Mouse (Mus musculus): ENCODE measurements around the gene Mtmr11. TPM values are rescaled to one million over a fixed set of nuclear protein-coding genes. Genes with fewer than 3 reads are reported as not detected.
"Not testable (repeated sequence)": the region's sequence is repeated elsewhere in the genome, so short reads cannot be mapped to it uniquely, and the experiment has no call there.

The Mtmr11 gene
- polyA plus RNA-seq, 1 experiment from 2014 or later, result 14.1 TPM

DNA sequence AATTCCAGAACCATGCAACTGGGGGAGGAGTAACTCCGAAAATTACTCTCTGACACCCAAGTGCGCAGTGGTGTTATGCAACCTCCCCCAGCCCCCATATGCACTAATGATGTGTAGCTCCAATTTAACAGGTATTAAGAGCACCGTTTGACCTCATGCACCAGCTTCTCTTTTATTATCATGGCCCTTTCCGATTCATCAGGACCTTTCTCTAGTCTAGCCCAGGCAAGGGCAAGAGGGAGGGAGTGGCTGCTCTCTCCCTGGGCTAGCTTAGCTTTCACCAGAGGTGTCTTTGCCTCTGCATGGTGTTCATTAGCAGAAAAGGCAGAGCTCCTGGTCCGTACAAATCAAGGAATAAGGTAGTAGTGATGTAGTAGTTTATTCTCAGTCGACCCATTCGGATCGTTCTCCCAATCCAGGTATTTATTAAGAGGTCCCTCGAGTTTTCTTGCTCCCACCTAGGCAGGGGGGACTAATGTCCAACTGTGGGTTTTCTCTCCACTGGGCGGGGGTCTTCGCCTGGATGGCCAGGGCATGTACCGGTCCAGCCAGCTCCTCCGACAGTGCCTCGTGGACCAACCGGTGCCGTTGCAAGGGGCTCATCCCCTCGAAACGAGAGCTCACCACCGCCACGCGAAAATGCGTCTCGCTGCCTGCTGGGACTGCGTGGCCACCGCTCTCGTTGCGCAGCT lies 34.8 kb downstream of the Mtmr11 start:
- Histone ChIP-seq H3K9me3 (no peaks in the 10 kb centered on the region), H3K36me3 (peaks cover 38% of the 10 kb centered on the region), H3K27me3 (no peaks in the 10 kb centered on the region), H3K27ac (replicated peaks) (peak overlapping the region; percentile 98), H3K4me3 (peak overlapping the region; percentile 72), H3K4me2 (peak overlapping the region; percentile 82), H3K9ac (peak overlapping the region; percentile 87), H3K4me1 (replicated peaks) (peaks cover 18% of the 10 kb centered on the region)
- WGBS, result 18% methylated on average over 27 of the region's 27 CpGs
- peak; percentile 51 for ATAC-seq (ENCODE audit: low read depth)

GRCm38 (mm10) chr3:96197129-96197749 lies 35.4 kb downstream of the Mtmr11 start:
- peak; percentile 96 for ATAC-seq (ENCODE audit: low read depth)
- Histone ChIP-seq H3K27ac (replicated peaks) (peak overlapping the region; percentile 98), H3K9ac (peak overlapping the region; percentile 87), H3K4me2 (peak overlapping the region; percentile 82), H3K36me3 (peaks cover 31% of the 10 kb centered on the region), H3K4me3 (peak overlapping the region; percentile 72), H3K4me1 (replicated peaks) (peaks cover 18% of the 10 kb centered on the region), H3K27me3 (no peaks in the 10 kb centered on the region), H3K9me3 (no peaks in the 10 kb centered on the region)
- WGBS, result under 1% methylated on average over 50 of the region's 50 CpGs

- peak overlapping the region; percentile 82 for H3K4me2 ChIP-seq
- H3K36me3 ChIP-seq, result peaks cover 22% of the 10 kb centered on the region
- H3K9ac ChIP-seq, result peak overlapping the region; percentile 63
- peak overlapping the region; percentile 72 for H3K4me3 ChIP-seq
- ATAC-seq (ENCODE audit: low read depth), result peak; percentile 27; the same call in 1 of the 2 replicates
- 7% methylated on average over 6 of the region's 6 CpGs for WGBS
- H3K4me1 ChIP-seq (replicated peaks), result peaks cover 18% of the 10 kb centered on the region
- no peaks in the 10 kb centered on the region for H3K9me3 ChIP-seq
- H3K27ac ChIP-seq (replicated peaks), result 0 out of 2 replicates have a peak overlapping the region, but pooled peaks have one; percentile 33
- no peaks in the 10 kb centered on the region for H3K27me3 ChIP-seq
Measured at GRCm38 (mm10) chr3:96198181-96198580, 36.4 kb downstream of the Mtmr11 start.

DNA sequence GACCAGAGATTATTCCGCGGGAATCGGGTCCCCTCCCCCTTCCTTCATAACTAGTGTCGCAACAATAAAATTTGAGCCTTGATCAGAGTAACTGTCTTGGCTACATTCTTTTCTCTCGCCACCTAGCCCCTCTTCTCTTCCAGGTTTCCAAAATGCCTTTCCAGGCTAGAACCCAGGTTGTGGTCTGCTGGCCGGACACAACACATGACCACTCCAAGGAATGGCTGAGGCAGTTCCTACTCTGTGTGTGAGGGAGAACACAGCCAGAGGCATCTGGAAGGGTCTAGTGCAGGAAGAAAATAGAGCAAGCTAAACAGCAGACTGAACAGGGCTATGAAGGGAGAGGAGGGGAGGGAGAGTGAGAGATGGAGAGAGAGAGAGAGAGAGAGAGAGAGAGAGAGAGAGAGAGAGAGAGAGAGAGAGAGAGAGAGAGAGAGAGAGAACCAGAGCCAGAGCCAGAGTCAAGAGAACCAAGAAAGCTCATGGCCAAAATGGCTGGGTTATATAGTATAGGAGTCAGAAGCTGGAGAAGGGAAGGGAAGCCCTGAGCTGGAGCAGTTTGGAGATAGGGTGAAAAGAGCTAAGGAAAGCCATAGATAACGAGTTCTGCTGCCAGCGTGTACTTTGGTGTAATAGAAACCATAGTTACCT lies 36.9 kb downstream of the Mtmr11 start:
- not testable (repeated sequence) for H3K4me3 ChIP-seq; ATAC-seq (ENCODE audit: low read depth)
- peak overlapping the region; percentile 82 for H3K4me2 ChIP-seq

DNA sequence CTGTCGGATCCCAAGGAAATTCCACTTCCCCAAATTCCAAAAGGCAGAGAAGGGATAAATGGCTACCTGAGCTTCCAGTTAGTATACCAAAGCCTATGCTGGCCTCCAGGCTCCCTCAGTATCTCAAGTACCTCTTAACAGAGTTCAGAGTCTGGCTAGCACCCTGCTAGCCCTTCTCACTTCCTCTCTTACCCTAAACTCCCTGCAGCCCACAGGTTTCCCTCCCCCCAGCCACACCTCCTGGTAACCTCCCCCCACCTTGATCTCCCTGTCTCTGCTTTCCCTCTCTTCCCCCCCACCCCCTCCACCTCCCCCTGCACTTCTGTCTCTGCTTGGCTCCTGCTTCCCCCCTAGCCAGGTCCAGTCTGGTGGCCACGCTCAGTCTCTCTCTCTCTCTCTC lies 37.9 kb downstream of the Mtmr11 start:
- Histone ChIP-seq H3K27me3 (no peaks in the 10 kb centered on the region), H3K4me3 (no peak overlapping the region), H3K9ac (no peak overlapping the region), H3K27ac (replicated peaks) (no peak overlapping the region), H3K9me3 (no peaks in the 10 kb centered on the region), H3K4me1 (replicated peaks) (peaks cover 18% of the 10 kb centered on the region), H3K4me2 (no peak overlapping the region), H3K36me3 (peaks cover 6% of the 10 kb centered on the region)
- ATAC-seq (ENCODE audit: low read depth), result no peak
- WGBS, result 67% methylated on average over 2 of the region's 2 CpGs

More for the DNA sequence above, 36.9 kb downstream of the Mtmr11 start:
- H3K9ac ChIP-seq; H3K27me3 ChIP-seq; H3K27ac ChIP-seq (replicated peaks); H3K9me3 ChIP-seq: not testable (repeated sequence)
- 27% methylated on average over 7 of the region's 8 CpGs for WGBS
- Histone ChIP-seq H3K4me1 (replicated peaks) (peaks cover 18% of the 10 kb centered on the region), H3K36me3 (peaks cover 16% of the 10 kb centered on the region)

DNA sequence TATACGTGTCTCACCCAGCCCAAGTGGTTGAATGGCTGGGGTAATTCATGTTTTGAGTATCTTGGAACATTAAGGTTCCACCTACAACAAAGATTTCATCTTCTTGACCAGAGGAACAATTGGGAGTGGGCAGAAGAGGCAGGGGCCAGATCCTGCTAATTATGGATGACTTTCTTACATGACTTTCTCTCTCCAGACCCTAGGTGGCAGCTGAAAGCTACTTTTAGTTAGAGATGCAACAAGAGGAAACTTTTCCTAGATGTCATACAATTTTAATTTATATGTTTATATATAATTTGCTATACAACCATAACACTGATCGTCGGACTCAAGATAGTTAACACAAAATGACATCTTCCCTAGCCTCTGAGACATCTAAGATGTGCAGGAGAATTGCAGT lies 46.0 kb downstream of the Mtmr11 start:
- no peak overlapping the region for H3K4me3 ChIP-seq
- no peak for ATAC-seq (ENCODE audit: low read depth)
- WGBS, result 89% methylated on average over 3 of the region's 3 CpGs

DNA sequence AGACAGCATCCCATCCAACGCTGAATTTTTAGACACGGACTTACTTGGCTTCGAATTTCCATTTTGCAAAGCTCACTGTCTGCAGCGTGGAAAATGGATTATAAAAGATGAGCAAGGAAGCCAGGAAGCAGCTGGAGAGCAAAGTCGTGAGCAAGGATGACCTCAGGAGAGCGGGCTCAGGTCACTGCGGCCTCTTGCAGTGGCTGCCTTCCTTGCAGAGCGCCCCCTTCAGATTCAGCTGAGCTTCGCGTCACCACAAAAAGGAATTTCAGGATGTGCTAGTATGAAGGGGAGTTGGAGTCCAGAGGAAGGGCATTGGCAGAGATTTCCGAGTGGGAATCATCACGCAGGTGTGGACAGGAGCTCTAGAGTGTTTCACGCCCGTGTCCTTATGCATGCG lies 47.4 kb downstream of the Mtmr11 start:
- no peaks in the 10 kb centered on the region for H3K27me3 ChIP-seq
- H3K4me2 ChIP-seq, result no peak overlapping the region
- H3K36me3 ChIP-seq, result no peaks in the 10 kb centered on the region
- no peak for ATAC-seq (ENCODE audit: low read depth)
- H3K27ac ChIP-seq (replicated peaks), result no peak overlapping the region
- no peaks in the 10 kb centered on the region for H3K9me3 ChIP-seq
- H3K4me3 ChIP-seq, result no peak overlapping the region
- no peak overlapping the region for H3K9ac ChIP-seq
- H3K4me1 ChIP-seq (replicated peaks), result no peaks in the 10 kb centered on the region
- WGBS, result 31% methylated on average over 15 of the region's 15 CpGs

More for the DNA sequence above, 46.0 kb downstream of the Mtmr11 start:
- Histone ChIP-seq H3K4me2 (no peak overlapping the region), H3K27me3 (no peaks in the 10 kb centered on the region), H3K4me1 (replicated peaks) (no peaks in the 10 kb centered on the region), H3K27ac (replicated peaks) (no peak overlapping the region), H3K9me3 (no peaks in the 10 kb centered on the region), H3K36me3 (no peaks in the 10 kb centered on the region), H3K9ac (no peak overlapping the region)

DNA sequence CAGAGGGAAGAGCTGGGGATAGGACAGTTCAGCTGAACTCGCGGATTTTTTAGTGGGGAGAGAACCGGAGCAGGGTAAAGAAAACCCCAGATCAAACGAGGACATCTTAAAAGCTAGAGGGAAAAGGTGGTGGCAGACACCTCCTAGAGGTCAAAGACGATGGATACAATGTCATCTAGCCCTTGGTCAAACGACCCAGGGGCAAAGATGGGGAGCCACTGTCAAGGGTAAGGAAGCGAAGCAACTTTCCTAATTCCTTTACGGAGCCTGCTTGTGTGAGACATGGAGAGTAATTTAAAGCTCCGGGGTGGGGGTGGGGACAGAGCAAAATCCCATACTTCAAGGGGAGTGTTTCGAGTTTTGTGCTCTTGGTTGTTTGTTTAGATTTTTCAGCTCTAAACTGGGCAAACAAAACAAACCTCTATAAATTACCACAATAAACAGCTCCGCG lies 57.4 kb downstream of the Mtmr11 start:
- H3K4me3 ChIP-seq, result peak overlapping the region; percentile 66
- peak; percentile 41 for ATAC-seq (ENCODE audit: low read depth)
- peak overlapping the region; percentile 98 for H3K27ac ChIP-seq (replicated peaks)
- peaks cover 38% of the 10 kb centered on the region for H3K4me1 ChIP-seq (replicated peaks)
- WGBS, result 0% methylated on average over 12 of the region's 12 CpGs
- peak overlapping the region; percentile 85 for H3K9ac ChIP-seq
- H3K9me3 ChIP-seq, result no peaks in the 10 kb centered on the region
- no peaks in the 10 kb centered on the region for H3K27me3 ChIP-seq
- no peaks in the 10 kb centered on the region for H3K36me3 ChIP-seq
- H3K4me2 ChIP-seq, result peak overlapping the region; percentile 91

DNA sequence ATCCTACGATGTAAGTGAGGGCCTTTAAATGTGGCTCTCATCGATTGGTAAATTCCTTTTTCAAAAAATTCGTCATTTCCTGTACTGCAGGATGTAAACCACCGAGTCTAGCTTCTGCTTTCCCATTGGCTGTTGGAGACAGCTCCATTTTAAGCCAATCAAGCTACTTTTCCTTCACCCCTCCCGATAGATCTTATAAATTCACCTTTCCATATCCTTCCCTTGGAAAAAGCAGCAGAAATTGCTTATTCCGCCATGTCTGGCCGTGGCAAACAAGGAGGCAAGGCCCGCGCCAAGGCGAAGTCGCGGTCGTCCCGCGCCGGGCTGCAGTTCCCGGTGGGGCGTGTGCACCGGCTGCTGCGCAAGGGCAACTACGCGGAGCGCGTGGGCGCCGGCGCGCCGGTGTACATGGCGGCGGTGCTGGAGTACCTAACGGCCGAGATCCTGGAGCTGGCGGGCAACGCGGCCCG lies 57.9 kb downstream of the Mtmr11 start, which contains the start of the genes Bola1 and Hist2h2ab:
Gene Bola1 (minus strand): TSS at position 49 of the 470 bp plus-strand sequence.
Gene Hist2h2ab (plus strand): TSS at position 205 of the 470 bp plus-strand sequence.
- peaks cover 40% of the 10 kb centered on the region for H3K4me1 ChIP-seq (replicated peaks)
- ATAC-seq (ENCODE audit: low read depth), result peak; percentile 93
- under 1% methylated on average over 37 of the region's 37 CpGs for WGBS
- peak within 1 kb of the TSS; percentile 66 for H3K4me3 ChIP-seq
- peak within 1 kb of the TSS; percentile 85 for H3K9ac ChIP-seq
- peak within 1 kb of the TSS; percentile 98 for H3K27ac ChIP-seq (replicated peaks)
- H3K9me3 ChIP-seq, result no peaks in the 10 kb centered on the region
- H3K4me2 ChIP-seq, result peak within 1 kb of the TSS; percentile 91
- H3K27me3 ChIP-seq, result no peaks in the 10 kb centered on the region
- H3K36me3 ChIP-seq, result no peaks in the 10 kb centered on the region

DNA sequence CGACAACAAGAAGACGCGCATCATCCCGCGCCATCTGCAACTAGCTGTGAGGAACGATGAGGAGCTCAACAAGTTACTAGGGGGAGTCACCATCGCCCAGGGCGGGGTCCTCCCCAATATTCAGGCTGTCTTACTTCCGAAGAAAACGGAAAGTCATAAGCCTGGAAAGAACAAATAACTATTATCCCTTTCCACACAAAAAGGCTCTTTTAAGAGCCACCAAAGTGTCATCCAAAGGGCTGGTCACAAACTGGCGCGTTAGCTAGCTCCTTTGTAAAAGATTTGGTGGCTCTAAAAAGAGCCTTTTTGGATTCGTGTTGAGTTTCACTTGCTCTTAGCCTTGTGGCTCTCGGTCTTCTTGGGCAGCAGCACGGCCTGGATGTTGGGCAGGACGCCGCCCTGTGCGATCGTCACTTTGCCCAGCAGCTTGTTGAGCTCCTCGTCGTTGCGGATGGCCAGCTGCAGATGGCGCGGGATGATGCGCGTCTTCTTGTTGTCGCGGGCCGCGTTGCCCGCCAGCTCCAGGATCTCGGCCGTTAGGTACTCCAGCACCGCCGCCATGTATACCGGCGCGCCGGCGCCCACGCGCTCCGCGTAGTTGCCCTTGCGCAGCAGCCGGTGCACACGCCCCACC lies 58.4 kb downstream of the Mtmr11 start:
- Histone ChIP-seq H3K27ac (replicated peaks) (peak overlapping the region; percentile 98), H3K4me2 (peak overlapping the region; percentile 91), H3K4me1 (replicated peaks) (peaks cover 40% of the 10 kb centered on the region), H3K9ac (peak overlapping the region; percentile 85), H3K4me3 (peak overlapping the region; percentile 66)
- not testable (repeated sequence) for H3K9me3 ChIP-seq; H3K27me3 ChIP-seq; ATAC-seq (ENCODE audit: low read depth); H3K36me3 ChIP-seq
- 1% methylated on average over 32 of the region's 47 CpGs for WGBS

DNA sequence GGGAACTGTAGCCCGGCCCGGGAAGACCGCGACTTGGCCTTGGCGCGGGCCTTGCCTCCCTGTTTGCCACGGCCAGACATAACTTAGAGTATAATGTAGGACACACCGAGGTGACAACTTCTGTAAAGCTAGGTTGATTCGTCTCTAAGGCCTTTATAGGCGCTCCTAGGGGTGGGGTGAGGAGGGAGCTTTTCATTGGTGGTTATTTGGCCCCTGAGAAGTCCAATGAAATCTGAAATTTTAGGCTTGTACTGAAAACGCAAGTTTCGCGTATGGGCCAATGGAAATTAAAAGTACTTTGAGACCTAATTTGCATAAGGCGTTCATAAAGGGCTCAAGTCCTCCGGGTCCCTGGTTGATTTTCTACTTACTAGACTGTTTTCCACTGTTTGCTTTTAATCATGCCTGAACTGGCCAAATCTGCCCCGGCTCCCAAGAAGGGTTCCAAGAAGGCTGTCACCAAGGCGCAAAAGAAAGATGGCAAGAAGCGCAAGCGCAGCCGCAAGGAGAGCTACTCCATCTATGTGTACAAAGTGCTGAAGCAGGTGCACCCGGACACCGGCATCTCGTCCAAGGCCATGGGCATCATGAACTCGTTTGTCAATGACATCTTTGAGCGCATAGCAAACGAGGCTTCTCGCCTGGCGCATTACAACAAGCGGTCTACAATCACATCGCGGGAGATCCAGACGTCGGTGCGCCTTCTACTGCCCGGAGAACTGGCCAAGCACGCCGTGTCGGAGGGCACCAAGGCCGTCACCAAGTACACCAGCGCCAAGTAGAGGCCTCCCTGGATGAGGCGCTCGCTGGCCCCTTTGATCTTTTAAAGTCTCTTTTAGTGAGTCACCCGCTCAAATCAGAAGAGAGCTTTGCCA lies 59.2 kb downstream of the Mtmr11 start, which contains the start of the genes Hist2h2ac and Hist2h2be:
Gene Hist2h2ac (minus strand): TSS at position 116 of the 875 bp plus-strand sequence.
Gene Hist2h2be (plus strand): TSS at position 355 of the 875 bp plus-strand sequence.
- H3K4me3 ChIP-seq, result peak within 1 kb of the TSS; percentile 66
- H3K9me3 ChIP-seq, result no peaks in the 10 kb centered on the region
- peak within 1 kb of the TSS; percentile 85 for H3K9ac ChIP-seq
- peak; percentile 71 for ATAC-seq (ENCODE audit: low read depth)
- no peaks in the 10 kb centered on the region for H3K27me3 ChIP-seq
- under 1% methylated on average over 43 of the region's 43 CpGs for WGBS
- peaks cover 45% of the 10 kb centered on the region for H3K4me1 ChIP-seq (replicated peaks)
- peak within 1 kb of the TSS; percentile 91 for H3K4me2 ChIP-seq
- peak within 1 kb of the TSS; percentile 98 for H3K27ac ChIP-seq (replicated peaks)
- H3K36me3 ChIP-seq, result no peaks in the 10 kb centered on the region
